Mouse (Mus musculus): ENCODE measurements at regions not wholly inside any gene's neighbourhood (a gene's known extent, or its start where the extent isn't known, plus 50 kb on each side); places are given as distances from the start of the nearest gene placed in this dataset.
"Not testable (repeated sequence)": the region's sequence is repeated elsewhere in the genome, so short reads cannot be mapped to it uniquely, and the experiment has no call there.

DNA sequence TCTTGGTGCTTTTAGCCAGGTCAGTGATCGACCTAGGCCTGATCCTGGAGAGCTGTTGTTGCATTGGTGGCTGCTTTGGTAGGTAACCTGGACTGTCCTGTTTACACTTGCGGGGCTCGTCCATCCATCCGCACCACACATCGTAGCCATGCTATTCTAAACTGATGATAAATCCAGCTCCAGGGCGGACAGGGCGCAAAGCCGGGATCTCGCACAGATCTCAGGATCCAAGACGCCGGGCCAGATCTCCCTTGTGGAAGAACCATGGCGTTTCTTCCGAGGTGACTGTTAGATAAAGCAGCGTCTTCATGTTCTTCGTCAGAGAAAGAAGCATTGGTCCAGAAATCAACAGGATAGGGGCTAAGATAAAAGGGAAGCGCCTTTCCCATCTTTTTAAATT, 115.6 kb downstream of the Sec16b start:
- DNase-seq (ENCODE audit: low spot score in 2 of 2): not testable (repeated sequence)

DNA sequence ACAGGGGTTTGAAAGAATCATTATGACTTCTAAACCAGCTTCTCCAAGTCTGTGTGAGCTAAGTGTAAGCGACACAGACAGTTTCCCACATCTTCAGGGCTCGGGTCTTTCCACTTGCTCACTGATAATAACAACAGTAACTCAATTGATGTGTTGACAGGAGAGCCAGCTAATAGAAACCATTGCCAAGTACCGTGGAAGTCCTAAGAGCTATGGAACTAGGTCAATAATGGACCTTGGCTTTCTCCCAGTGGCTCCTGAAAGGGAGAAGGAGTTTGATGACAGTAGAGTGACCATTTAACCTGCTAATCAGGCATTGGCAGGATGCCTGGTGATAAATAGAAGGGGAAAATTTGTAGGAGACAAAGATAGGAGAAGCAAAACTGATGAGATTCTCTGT, 126.1 kb downstream of the Sec16b start:
- DNase-seq (ENCODE audit: low spot score in 2 of 2): no peak

- no peak for DNase-seq (ENCODE audit: low spot score in 2 of 2)
Measured at GRCm38 (mm10) chr1:157633470-157633869, 126.9 kb downstream of the Sec16b start.

DNA sequence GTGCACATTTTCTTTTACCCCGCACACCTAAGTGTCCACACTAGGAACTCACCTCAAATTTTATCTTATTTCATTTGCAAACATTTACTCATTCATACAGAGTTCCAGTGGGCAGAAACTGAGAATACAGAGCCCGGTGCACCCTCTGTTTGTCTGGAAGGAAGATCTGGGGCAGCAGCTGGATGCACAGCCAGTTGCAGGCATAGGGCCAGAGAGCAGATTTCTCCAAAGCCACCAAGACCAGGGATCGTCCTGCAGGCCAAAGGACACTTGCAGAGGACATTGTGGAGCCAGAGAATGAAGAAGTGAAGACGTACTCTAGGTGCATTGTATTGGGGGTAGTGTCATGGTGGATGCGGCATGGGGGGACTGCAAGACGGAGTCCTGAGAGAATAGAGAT, 129.2 kb downstream of the Sec16b start:
- no peak for DNase-seq (ENCODE audit: low spot score in 2 of 2)

DNA sequence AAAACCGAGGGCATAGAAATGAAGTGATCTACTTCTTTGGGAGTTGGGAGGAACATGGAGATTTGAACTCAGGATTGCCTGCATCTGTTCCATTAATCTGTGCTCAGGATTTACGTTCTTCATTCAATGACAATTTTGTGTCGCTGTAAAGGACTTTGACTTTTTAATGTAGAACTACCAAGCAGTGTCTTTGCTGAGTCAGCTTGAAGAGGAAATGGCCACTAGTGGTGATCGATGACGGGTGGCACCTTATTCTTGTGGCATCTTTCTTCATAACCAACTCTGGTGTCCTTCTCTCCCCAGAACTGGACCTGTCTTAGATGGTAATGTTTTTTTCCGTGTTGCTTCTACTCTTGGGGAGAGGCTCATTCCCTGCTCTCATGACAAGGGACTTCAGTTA, 137.0 kb downstream of the Sec16b start:
- DNase-seq (ENCODE audit: low spot score in 2 of 2): no peak

DNA sequence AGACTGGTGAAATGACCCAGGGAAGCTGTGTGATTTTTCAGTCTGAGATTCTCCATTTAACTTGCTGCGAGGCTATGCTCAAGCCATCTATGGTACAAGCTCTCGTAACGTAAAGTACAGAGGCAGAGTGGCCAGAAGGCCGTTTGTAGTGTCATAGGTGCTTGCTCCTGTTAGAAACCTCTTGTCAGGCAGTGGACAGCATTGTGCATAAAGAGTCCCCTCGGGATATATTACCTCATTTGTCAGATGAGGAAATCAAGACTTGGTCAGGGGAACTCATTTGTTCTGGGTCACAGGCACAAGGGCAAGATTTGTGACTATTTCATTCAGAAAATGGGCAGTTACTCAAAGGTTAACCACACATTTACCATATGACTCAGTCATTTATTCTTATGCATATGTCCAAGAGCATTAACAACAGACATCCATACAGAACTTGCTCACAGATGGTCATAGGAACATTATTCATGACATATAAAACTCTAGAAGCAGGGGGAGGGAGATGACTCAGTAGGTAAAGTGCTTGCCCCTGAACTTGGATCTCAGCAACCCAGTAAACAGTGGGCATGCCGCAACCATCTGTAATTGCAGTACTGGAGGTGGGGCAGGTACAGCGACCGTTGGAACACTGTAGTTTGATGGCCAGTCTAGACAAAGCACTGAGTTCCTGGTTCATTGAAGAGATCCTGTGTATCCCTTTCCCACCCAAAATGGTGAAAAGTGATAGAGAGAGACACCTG, 139.3 kb downstream of the Sec16b start:
- no peak for DNase-seq (ENCODE audit: low spot score in 2 of 2)

- no peak for DNase-seq (ENCODE audit: low spot score in 2 of 2)
Measured at GRCm38 (mm10) chr1:157655446-157655845, 148.9 kb downstream of the Sec16b start.

DNA sequence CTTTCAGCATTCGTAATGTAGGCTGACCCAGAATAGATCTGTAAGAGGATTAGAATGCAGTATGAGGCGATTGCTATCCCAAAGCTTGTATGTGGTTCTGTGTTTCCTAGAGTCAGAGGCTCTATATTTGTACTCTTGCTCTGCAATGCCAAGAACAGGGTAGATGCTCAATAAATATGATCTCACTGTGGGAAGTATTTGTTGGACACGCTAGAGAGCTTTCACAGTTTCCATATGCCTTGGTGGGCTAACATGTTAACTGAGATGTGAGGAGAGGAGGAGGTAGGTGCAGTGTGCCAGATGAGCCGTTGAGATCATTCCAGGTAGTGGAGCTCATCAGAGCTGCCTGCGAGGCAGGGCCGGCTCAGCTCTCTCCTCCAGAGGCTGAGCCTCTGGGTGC, 163.1 kb downstream of the Sec16b start:
- DNase-seq (ENCODE audit: low spot score in 2 of 2): no peak

DNA sequence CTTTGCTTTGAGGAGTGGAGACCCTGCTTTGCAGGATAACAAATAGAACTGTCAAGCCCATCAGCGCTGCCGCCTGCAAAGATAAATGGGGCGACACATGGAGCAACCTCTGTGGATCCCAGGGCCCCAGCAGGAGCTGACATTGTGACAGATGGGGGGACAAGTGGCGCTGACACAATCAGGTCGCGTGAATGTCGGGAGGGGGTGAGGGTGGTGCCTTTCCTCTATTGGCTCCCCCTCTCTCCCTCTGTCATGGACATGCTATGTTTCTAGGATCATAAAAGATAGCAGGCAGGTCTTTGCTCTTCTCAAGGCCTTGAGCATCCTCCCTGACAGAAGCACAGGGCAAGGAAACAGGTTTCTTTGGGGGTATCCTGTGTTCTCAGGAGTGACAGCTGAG, 177.8 kb downstream of the Sec16b start:
- no peak for DNase-seq (ENCODE audit: low spot score in 2 of 2)

DNA sequence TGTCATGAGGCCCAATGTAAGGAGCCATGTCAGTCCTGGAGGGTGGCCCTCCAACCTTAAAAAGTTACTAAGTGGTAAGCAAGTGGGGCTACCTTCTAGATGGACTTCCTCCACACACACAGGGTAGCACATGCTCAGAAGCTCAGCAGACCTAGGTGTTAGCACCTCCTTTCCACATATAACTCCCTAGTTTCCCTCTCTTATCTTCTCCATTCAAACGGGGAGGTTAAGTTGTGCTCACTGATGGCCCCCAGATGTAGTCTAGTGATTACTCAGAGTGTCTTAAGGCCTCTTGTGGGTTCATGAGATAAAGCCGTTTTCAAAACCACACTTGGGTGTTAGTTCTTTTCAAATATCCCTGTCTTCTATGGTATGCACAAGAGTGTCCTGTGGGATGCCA, 188.7 kb downstream of the Sec16b start:
- DNase-seq (ENCODE audit: low spot score in 2 of 2): no peak

DNA sequence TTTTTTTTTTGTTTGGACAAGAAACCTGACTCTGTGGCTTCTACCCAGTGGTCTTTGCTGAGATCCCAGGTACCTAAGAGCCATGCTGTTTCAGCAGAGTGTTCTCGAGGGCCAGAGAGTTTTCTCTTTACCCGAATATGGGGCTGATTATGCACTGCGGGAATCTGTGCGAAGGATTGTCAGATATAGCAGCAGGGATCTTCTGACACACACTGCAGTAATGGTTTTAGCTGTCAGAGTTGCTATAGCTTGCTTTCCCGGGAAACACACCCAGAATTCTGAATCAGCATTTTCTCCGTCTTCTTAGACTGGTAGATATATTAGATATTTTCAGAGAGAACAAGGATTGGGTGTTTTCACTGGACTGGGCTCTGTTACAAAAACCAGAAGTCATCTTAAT, 197.1 kb downstream of the Sec16b start:
- DNase-seq (ENCODE audit: low spot score in 2 of 2): no peak

GRCm38 (mm10) chr1:157705364-157705763, 198.8 kb downstream of the Sec16b start:
- DNase-seq (ENCODE audit: low spot score in 2 of 2): no peak

DNA sequence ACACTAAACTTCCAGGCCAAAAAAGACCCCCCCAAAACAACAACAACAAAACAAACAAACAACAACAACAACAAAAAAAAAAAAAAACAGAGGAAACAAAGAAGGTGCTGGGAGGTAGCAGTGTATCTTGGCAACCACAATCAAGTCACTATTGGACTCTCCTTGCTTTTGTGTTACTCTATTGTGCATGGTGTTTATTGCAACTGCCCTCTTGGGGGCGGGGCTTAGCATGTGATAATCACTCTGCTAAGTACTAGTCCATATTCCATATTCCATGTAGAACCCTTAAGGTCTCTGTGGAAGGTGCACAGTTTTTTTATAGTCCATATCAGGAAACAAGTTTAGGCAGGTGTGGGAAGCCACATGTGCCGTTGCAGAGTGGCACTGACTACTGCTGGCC, 200.7 kb downstream of the Sec16b start:
- no peak for DNase-seq (ENCODE audit: low spot score in 2 of 2)

DNA sequence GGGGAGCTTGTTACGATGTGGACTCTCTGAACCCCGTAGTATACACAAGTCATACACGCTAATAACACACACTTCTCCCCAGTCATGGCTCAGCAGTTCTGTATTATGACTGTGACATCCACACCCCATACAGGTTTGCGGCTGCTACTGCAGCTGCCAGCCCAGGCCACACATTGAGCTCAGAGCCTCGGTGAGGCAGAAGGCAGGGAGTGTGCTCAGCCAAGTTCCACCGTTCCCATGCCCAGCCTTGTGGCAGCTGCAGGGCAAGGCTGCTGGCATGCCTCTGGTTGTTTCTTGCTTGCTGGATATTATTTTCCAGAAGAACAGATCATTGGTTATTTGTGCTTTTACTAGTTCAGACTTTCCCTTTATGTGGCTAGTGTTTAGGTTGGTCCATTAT, 202.6 kb downstream of the Sec16b start:
- DNase-seq (ENCODE audit: low spot score in 2 of 2): no peak

GRCm38 (mm10) chr1:157710870-157711269, 204.3 kb downstream of the Sec16b start:
- DNase-seq (ENCODE audit: low spot score in 2 of 2): no peak

- DNase-seq (ENCODE audit: low spot score in 2 of 2): no peak
Measured at GRCm38 (mm10) chr1:157712519-157712918, 206.0 kb downstream of the Sec16b start.

- no peak for DNase-seq (ENCODE audit: low spot score in 2 of 2)
Measured at GRCm38 (mm10) chr1:157713851-157714250, 207.3 kb downstream of the Sec16b start.

- DNase-seq (ENCODE audit: low spot score in 2 of 2): no peak
Measured at GRCm38 (mm10) chr1:157715632-157716031, 209.1 kb downstream of the Sec16b start.

DNA sequence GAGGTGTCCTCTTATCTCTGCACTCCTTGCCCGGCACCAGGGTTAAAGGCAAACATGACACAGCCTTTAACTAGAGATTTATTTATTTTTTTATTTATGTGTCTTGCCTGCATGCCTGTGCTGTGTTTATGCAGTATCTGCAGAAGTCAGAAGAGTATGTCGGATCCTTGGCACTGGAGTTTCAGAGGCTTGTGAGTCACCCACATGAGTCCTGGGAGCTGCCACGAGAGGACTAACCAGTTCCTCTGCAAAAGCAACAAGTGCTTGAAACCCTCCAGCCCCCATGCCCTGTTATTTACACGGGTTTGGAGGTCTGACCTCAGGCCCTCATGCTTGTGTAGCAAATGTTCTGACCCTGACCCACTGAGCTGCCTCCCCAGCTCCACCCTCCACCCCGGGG, 210.6 kb downstream of the Sec16b start:
- peak; percentile 2 to 6 for DNase-seq (ENCODE audit: low spot score in 2 of 2)

- DNase-seq (ENCODE audit: low spot score in 2 of 2): no peak
Measured at GRCm38 (mm10) chr1:157721946-157722345, 215.4 kb downstream of the Sec16b start.

GRCm38 (mm10) chr1:157731124-157731523, 224.6 kb downstream of the Sec16b start:
- no peak for DNase-seq (ENCODE audit: low spot score in 2 of 2)

GRCm38 (mm10) chr1:157740725-157741665, 234.5 kb downstream of the Sec16b start:
- DNase-seq (ENCODE audit: low spot score in 2 of 2): no peak

DNA sequence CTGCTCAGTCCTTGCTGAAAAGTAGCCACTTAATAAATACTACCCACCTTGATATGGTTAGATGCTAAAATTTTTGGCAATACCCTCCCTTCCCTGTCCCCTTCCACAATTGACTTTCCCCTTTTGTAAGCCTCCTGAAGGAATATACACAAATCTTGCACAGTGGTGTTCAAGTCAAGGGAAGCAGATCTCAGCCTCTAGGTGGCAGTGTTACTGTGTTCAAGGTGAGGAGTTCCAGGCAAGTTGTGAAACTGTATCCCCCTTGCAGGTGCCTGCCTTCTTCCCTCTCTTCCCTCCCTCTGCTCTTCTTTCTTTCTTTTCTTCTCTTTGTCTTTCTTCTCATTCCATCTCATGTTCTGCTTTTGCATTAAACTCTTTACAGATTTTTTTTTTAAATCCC, 239.1 kb downstream of the Sec16b start:
- peak in 1 of 2 experiments; percentile 2 for DNase-seq (ENCODE audit: low spot score in 2 of 2)
